Mouse (Mus musculus): ENCODE measurements at regions not wholly inside any gene's neighbourhood (a gene's known extent, or its start where the extent isn't known, plus 50 kb on each side); places are given as distances from the start of the nearest gene placed in this dataset.
"Not testable (repeated sequence)": the region's sequence is repeated elsewhere in the genome, so short reads cannot be mapped to it uniquely, and the experiment has no call there.

GRCm38 (mm10) chrX:94797348-94798182 is 73.2 kb downstream of the Zxdb start:
- not testable (repeated sequence) for TF ChIP-seq CTCF, POLR2A (IDR thresholded peaks at IDR 0.05; ENCODE audit: extremely low read depth, insufficient read depth, low read length)
